Mouse (Mus musculus) thymus, adult 2 months (tissue): Measurements from ENCODE around the gene Gm43191.

Experiments
- CTCF ChIP-seq: fragments of 200-500 bp; IDR thresholded peaks from 2 replicates; pipeline ENCODE4 v1.5.1; 2012; ENCODE audit warnings: mild to moderate bottlenecking, control low read depth, low read length, moderate library complexity, borderline replicate concordance; ENCODE audit not compliant: control insufficient read depth, poor library complexity, insufficient read depth; ENCODE audit errors: extremely low read depth
- POLR2A ChIP-seq: fragments of 200-500 bp; IDR thresholded peaks from 2 replicates; pipeline ENCODE4 v1.6.1; 2012; ENCODE audit warnings: mild to moderate bottlenecking, low read length, control low read depth, moderate library complexity; ENCODE audit not compliant: control insufficient read depth, poor library complexity, insufficient read depth; ENCODE audit errors: extremely low read depth

- TF ChIP-seq CTCF: no peak
- TF ChIP-seq POLR2A: no peak
Observed at GRCm38 (mm10) chr3:116729483-116730174, 48.6 kb upstream of the Gm43191 start.
